Mouse (Mus musculus) kidney, embryonic 14.5 days (tissue): ENCODE data around the gene Wnt7b. TPM values are rescaled to one million over a fixed set of nuclear protein-coding genes. Genes with fewer than 3 reads are reported as not detected.

Experiments
- ATAC-seq: fragments of 200-750 bp; cut with Nextera tagmentation; 2 replicates; pipeline ENCODE4 v1.8.0; 2017; ENCODE audit warnings: moderate number of reproducible peaks, mild to moderate bottlenecking, moderate TSS enrichment, moderate library complexity; ENCODE audit not compliant: low FRiP score, low TSS enrichment
- H3K27ac ChIP-seq: fragments of 300-500 bp; sonication (generic); 2 replicates; pipeline ENCODE4 v1.5.1; 2014; ENCODE audit warnings: low read depth, mild to moderate bottlenecking, low read length, moderate library complexity, mixed read lengths
- H3K27me3 ChIP-seq: fragments of 300-500 bp; sonication (generic); 2 replicates; pipeline ENCODE4 v1.6.1; 2014; ENCODE audit warnings: mild to moderate bottlenecking, low read length; ENCODE audit not compliant: control insufficient read depth, insufficient read depth
- H3K36me3 ChIP-seq: fragments of 300-500 bp; sonication (generic); 2 replicates; pipeline ENCODE4 v1.6.1; 2014; ENCODE audit warnings: low read length, mixed read lengths; ENCODE audit not compliant: control insufficient read depth, insufficient read depth
- H3K4me1 ChIP-seq: fragments of 300-500 bp; sonication (generic); 2 replicates; pipeline ENCODE4 v1.6.1; 2014; ENCODE audit warnings: low read length, mixed read lengths; ENCODE audit not compliant: control insufficient read depth, insufficient read depth
- H3K4me2 ChIP-seq: fragments of 300-500 bp; sonication (generic); replicated peaks from 2 replicates; pipeline ENCODE4 v1.6.1; 2014; ENCODE audit warnings: low read depth, mild to moderate bottlenecking, low read length
- H3K4me3 ChIP-seq: fragments of 300-500 bp; sonication (generic); 2 replicates; pipeline ENCODE4 v1.5.1; 2014; ENCODE audit warnings: mild to moderate bottlenecking, low read length
- H3K9ac ChIP-seq: fragments of 300-500 bp; sonication (generic); 2 replicates; pipeline ENCODE4 v1.6.1; 2014; ENCODE audit warnings: low read depth, mild to moderate bottlenecking, low read length, moderate library complexity
- H3K9me3 ChIP-seq: fragments of 300-500 bp; sonication (generic); 2 replicates; pipeline ENCODE4 v1.6.1; 2016; ENCODE audit warnings: low read length; ENCODE audit not compliant: control insufficient read depth
- WGBS: fragments of 180-500 bp; shearing (Covaris S2); extraction: QIAGEN DNeasy Blood & Tissue Kit; methylation state at CpG from one replicate; pipeline ENCODE4 v1.1.7; 2014; 5-methylcytosine and 5-hydroxymethylcytosine counted together
- polyA plus RNA-seq: library from polyadenylated mRNA; unstranded; fragments of >200 nt; fragmentation: Nextera tagmentation; extraction: Ambion mirVana; gene quantifications from 2 replicates; pipeline ENCODE4 v1.2.1, GENCODE M21; 2014

Wnt7b gene
- polyA plus RNA-seq, 1 experiment from 2014 or later: 15.1 TPM

DNA sequence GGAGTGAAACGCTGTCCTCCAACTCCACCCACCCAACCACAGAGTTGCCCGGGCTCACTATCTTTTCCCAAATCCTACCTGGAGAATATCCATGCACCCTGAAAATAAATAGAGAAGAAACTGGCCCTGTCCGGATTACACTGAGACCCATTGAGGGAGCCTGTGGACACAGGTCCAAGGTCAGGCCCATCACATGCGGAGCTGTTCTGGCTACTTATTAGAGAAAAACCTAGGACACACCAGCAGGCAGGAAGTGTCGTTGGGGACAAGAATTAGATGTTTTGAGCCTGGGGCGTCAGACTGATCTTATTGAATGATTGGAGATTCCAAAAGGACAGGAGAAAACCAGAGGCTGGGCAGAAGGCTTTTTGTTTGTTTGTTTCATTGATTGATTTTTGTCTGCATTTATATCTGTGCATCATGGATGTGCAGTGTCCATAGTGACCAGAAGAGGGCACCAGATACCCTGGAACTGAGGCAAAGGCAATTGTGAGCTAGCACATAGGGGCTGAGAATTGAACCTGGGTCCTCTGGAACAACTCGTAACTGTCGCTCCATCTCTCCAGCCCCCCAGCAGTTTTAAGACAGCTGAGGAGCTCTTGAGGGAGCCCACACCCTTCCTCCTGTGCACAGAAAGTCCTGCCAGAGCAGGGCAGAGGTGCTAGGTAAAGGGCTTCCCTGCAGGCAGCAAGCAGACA, 30.5 kb upstream of the Wnt7b start:
- Histone ChIP-seq H3K4me3 (no peak overlapping the region), H3K9me3 (no peaks in the 10 kb centered on the region), H3K36me3 (no peaks in the 10 kb centered on the region), H3K4me2 (no peak overlapping the region), H3K9ac (no peak overlapping the region), H3K4me1 (peaks cover 11% of the 10 kb centered on the region), H3K27me3 (no peaks in the 10 kb centered on the region), H3K27ac (no peak overlapping the region)
- 79% methylated on average over 8 of the region's 8 CpGs for WGBS
- ATAC-seq: no peak

DNA sequence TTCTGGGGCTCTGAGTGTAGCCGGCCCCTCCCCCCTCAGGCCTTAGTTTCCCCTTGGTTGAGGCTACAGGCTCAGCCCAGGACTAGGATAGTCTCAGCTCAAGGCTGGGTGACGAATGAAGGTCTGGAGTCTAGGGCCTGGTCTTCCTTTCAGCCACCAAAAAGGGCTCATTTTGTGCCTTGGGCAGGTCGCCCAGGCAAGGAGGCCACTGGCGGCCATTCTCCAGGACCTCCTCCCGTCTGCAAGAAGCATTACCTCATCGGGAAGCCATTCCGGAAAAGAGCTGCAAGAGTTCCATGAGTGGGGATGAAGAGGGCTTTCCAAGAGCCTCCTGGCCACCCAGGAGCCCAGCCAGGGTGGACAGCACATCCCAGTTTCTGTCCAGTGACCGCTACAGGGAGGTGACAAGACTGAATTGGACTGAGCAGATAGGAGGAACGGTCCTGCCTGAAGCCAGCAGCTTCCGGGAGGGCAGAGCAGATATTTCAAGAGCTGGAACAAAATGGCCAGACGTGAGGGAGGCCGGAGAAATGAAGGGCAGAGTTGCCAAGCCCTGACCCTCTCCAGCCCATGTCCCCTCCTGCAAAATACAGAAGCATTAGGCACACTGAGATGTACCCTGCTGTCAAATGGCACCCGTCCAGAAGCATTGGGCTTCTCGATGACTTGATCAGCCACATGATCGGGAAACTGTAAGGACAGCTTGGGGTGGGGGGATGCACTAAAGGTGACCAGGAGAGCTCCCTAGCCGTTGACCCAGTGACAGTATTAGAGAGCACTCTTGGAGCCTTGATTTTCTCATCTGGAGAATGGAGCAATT, 29.6 kb upstream of the Wnt7b start:
- Histone ChIP-seq H3K36me3 (no peaks in the 10 kb centered on the region), H3K4me2 (no peak overlapping the region), H3K9ac (peak overlapping the region; percentile 28; the same call in 1 of the 2 replicates), H3K4me3 (no peak overlapping the region), H3K4me1 (peaks cover 11% of the 10 kb centered on the region), H3K9me3 (no peaks in the 10 kb centered on the region), H3K27me3 (no peaks in the 10 kb centered on the region), H3K27ac (peak overlapping the region; percentile 86; the same call in 1 of the 2 replicates)
- no peak for ATAC-seq
- WGBS: 79% methylated on average over 16 of the region's 16 CpGs

DNA sequence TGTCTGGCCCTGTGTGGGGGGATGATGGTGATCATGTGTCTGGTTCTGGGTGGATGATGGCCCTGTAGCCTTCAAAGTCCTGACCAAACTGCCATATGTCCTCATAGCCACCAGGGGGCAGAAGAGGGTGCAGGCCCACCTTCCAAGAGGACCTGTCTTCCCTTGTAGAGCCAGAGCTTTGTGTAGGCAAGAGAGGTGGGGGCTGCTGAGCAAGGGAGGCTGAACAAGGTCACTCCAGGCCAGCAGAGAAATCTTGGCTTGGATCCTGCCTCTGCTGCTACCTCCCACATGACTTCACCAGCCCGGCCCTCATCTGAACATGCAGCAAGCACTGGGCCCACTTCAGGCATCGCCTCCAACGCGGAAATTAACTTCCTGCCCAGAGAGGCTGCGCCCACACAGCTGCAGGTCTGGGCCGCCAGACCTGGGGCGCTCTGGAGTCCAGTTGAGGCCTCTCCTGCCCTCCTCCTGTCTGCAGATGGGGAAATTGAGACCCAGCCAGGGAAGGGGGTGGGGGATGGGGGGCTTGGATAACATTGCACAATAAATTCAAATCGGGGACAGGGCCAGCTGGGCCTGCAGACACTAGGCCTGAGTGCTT, 28.4 kb upstream of the Wnt7b start:
- ATAC-seq: peak; percentile 90
- 15% methylated on average over 8 of the region's 8 CpGs for WGBS
- Histone ChIP-seq H3K4me3 (no peak overlapping the region), H3K27ac (peak overlapping the region; percentile 86), H3K27me3 (no peaks in the 10 kb centered on the region), H3K9ac (peak overlapping the region; percentile 28; the same call in 1 of the 2 replicates), H3K36me3 (no peaks in the 10 kb centered on the region), H3K4me2 (no peak overlapping the region), H3K4me1 (peaks cover 20% of the 10 kb centered on the region), H3K9me3 (no peaks in the 10 kb centered on the region)

DNA sequence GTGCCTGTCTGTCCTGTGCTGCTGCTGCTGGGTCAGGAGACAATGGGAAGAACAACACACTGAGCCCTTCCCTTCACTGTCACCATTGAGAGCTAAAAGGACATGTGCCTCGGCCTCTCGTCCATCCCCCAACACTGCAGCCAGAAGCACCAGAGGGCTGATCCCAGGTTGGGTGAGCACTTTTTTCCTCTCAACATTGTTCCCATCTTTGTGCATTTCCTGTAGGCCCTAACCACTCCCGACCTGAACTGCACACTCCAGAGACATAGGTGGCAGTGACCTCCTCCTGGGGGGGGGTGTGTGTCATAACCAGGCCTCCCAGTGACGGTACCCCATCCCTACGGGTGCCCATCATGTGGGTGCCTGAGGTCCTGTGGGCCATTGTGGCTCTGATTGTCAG, 27.8 kb upstream of the Wnt7b start:
- H3K9ac ChIP-seq: no peak overlapping the region
- no peaks in the 10 kb centered on the region for H3K36me3 ChIP-seq
- H3K27ac ChIP-seq: no peak overlapping the region
- H3K4me3 ChIP-seq: no peak overlapping the region
- no peaks in the 10 kb centered on the region for H3K27me3 ChIP-seq
- H3K9me3 ChIP-seq: no peaks in the 10 kb centered on the region
- ATAC-seq: no peak
- no peak overlapping the region for H3K4me2 ChIP-seq
- WGBS: 72% methylated on average over 5 of the region's 5 CpGs
- H3K4me1 ChIP-seq: peaks cover 24% of the 10 kb centered on the region

DNA sequence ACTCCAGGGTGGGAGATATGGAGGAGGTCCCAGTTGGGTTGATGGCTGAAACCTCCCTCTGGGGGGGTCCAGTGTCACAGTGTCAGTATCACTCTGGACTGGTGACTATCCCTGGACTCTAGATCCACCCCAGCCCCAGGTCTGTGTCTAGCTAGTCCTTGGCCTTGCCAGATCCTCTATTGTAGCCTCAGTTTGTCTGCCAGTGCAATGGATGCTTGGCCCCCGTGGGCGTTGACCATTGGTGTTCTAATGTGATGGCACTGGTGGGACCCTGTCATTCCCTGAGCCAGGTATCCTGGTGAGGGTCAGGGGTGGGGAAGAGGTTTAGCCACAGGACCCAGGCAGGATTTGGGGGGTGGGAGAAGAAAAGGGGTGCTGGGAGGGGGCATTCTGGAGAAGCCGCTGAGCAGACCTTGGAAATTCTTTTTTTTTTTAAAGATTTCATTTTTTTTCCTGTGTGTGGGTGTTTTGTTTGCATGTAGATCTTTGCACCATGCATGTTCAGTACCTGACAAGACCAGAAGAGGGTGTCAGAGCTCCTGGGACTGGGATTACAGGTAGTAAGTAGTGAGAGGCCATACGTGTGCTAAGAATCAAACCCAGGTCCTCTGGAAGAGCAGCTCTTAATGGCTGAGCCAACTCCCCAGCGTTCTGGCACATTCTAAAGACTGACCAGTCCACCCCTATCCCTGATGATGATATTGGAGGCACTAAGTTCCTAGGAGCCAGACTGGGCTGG, 27.2 kb upstream of the Wnt7b start:
- Histone ChIP-seq H3K27me3 (no peaks in the 10 kb centered on the region), H3K9me3 (no peaks in the 10 kb centered on the region), H3K36me3 (no peaks in the 10 kb centered on the region), H3K27ac (no peak overlapping the region), H3K4me2 (no peak overlapping the region), H3K4me3 (no peak overlapping the region), H3K9ac (no peak overlapping the region), H3K4me1 (peaks cover 24% of the 10 kb centered on the region)
- WGBS: 82% methylated on average over 5 of the region's 5 CpGs
- ATAC-seq: no peak

DNA sequence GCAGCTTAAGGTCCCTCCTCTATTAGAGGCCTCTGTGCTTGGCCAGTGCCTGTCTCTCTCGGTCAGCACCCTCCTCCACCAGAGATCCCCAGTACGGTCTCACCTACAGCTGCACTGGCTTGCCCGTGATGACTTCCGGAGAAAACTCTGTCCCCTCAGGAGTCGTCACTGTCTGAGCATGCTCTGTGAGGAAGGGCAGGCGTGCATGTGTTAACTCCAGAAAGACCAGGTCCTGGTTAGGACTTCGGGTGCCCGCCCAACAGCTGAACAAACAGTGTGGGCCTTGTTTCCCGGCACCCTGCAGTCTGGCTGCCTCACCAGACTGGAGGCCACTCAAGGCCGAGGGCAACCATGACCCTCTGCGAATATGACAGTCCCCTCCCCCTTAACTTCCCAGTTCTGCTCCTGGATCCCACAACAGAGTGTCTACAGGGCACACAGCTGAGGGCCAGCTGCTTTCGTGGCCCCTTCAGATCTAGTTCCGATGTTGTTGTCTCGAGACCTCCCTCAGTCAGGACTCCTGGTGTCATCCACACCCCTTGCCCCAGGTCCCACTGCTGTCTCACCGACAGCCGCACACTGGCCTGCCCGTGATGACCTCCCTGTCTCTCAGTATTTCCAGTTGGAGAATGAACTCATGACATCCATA, 23.8 kb upstream of the Wnt7b start:
- ATAC-seq: no peak

DNA sequence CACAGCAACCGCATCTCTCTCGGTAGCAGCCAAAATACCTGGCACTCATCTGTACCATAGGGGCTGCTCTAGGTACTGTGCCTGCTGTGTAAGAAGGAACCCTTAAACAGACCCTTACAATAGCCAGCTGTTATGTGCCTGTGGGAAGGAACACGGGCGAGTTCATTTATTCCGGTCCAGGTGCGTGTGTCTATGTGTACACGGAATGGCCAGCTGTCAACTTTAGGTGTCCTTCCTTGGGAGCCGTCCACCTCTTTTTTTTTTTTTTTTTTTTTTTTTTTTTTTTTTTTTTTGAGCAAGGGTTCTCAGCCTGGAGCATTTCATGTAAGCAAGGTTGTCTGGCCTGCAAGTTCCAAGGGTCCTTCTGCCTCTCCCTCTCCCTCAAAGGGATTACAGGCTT, 22.7 kb upstream of the Wnt7b start:
- WGBS: 80% methylated on average over 8 of the region's 8 CpGs
- H3K27me3 ChIP-seq: no peaks in the 10 kb centered on the region

More for the DNA sequence above, 23.8 kb upstream of the Wnt7b start:
- 35% methylated on average over 17 of the region's 17 CpGs for WGBS
- H3K4me1 ChIP-seq: peaks cover 17% of the 10 kb centered on the region
- H3K27me3 ChIP-seq: no peaks in the 10 kb centered on the region
- H3K27ac ChIP-seq: no peak overlapping the region
- H3K4me3 ChIP-seq: no peak overlapping the region
- H3K9ac ChIP-seq: peak overlapping the region; percentile 37; the same call in 1 of the 2 replicates
- no peak overlapping the region for H3K4me2 ChIP-seq
- no peaks in the 10 kb centered on the region for H3K36me3 ChIP-seq
- no peaks in the 10 kb centered on the region for H3K9me3 ChIP-seq

DNA sequence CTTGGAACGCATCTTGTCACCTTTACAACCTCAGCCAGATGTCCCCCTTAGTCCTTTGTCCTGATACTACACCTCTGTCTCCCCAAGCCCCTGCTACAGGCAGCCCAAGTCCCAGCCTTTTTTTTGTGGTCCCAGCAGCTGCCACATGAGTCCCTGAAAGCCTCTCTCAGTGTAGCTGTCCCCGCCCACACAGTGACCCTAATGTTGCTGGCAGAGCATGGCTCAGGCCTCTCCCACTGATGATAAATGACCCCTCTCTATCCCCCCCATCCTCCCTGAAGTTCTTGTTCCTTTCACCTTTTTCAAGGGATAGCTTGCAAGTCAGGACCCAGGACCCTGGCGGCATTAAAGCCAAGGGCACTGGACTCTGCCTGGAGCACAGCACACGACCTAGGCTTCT, 22.2 kb upstream of the Wnt7b start:
- no peak overlapping the region for H3K27ac ChIP-seq

More for the DNA sequence above, 22.7 kb upstream of the Wnt7b start:
- no peak overlapping the region for H3K4me2 ChIP-seq
- peaks cover 20% of the 10 kb centered on the region for H3K4me1 ChIP-seq
- H3K9ac ChIP-seq: no peak overlapping the region
- H3K9me3 ChIP-seq: no peaks in the 10 kb centered on the region
- H3K4me3 ChIP-seq: no peak overlapping the region
- no peak overlapping the region for H3K27ac ChIP-seq
- no peak for ATAC-seq
- H3K36me3 ChIP-seq: no peaks in the 10 kb centered on the region

More for the DNA sequence above, 22.2 kb upstream of the Wnt7b start:
- Histone ChIP-seq H3K36me3 (no peaks in the 10 kb centered on the region), H3K27me3 (no peaks in the 10 kb centered on the region), H3K4me2 (no peak overlapping the region), H3K9me3 (no peaks in the 10 kb centered on the region), H3K4me1 (peaks cover 25% of the 10 kb centered on the region), H3K9ac (no peak overlapping the region), H3K4me3 (no peak overlapping the region)
- 47% methylated on average over 4 of the region's 4 CpGs for WGBS
- no peak for ATAC-seq
